Mouse (Mus musculus) retina, adult 2 months (tissue): ENCODE data around the gene Tbc1d13.
"Not testable (repeated sequence)": the region's sequence is repeated elsewhere in the genome, so short reads cannot be mapped to it uniquely, and the experiment has no call there.

Experiments
- DNase-seq: peaks from one replicate; pipeline ENCODE4 v3.0.0-alpha.2; 2012; ENCODE audit warnings: low read depth, low spot score

Gene Tbc1d13

DNA sequence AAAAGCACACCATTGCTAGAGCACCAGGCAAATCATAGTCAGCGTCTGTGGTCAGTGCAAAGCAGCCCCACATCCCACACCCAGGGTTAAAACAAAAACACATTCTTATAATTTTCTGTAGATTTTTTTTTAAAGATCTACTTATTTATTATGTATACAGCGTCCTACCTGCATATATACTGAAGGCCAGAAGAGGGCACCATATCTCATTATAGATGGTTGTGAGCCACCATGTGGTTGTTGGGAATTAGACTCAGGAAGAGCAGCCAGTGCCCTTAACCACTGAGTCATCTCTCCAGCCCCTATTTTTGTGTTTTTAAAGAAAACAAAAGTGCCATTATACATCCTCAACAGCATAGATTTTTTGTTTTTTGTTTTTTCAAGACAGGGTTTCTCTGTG is 4.8 kb upstream of the Tbc1d13 start:
- no peak for DNase-seq

DNA sequence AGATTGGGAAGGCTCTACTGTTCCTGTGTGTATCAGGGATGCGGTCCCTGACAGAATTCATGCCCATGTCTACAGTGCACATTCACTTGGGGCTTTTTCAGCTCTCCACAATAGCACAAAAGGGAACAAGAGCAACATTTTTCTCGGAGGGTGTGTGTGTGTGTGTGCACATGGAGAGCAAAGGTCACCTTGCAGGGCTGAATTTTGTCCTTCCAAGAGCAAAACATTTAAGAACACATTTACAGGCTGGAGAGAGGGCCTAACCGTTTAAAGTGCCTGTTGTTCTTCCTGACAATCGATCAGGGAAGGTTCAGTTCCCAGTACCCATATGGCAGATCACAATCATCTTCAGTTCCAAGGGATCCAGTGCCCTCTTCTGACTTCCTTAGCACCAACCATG is 3.4 kb upstream of the Tbc1d13 start:
- DNase-seq, result no peak

DNA sequence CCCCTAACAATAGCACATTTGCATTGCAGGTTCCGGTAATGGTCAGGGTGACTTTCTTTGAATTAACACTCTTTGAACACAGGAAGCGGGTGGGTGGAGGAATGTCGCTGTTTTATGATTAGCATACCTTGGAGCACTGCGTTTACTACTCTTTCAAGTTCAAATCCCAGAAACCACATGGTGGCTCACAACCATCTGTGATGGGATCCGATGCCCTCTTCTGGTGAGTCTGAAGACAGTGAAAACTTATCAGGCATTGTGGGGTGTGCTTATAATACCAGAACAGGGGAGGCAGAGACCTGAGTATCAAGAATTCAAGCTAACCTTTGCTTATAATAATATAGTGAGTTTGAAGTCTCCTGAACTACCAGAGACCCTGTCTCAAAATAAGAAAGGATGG is 2.3 kb upstream of the Tbc1d13 start:
- DNase-seq, result not testable (repeated sequence)

DNA sequence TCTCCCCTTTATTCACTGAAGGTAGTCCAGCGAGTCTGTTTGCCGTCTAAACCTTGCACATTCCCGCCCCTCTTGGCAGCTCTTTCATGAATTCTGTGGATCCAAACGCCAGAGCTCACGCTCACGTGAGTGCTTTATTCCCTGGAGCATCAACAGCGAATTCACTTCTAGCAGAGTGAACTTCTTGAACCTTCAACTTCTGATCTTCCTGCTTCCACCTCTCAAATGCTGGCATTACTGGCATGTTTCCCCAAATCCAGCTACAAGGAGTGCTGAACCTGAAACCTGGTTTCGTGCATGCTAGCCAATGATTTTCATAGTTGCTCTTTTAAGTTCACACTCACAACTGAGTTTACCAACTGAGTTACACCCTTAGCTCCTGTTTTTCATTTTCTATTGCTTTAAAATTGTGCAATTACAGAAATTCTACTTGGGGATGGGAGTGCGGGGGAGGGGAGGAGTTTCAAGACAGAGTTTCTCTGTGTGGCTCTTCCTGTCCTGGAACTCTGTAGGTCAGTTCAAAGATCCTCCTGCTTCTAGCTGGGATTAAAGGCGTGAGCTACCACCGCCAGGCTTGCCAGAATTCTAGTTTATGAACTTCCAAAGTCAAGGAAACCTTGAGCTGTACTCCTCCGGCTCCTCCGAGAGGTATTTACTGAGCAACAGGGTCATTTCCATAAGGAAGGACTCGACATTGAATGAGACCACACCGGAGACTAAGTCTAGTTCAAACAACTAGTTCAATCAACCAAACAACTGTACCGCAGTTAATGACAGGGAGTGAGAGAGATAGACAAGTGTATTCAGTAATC is 539 bp upstream of the Tbc1d13 start:
- DNase-seq, result no peak

DNA sequence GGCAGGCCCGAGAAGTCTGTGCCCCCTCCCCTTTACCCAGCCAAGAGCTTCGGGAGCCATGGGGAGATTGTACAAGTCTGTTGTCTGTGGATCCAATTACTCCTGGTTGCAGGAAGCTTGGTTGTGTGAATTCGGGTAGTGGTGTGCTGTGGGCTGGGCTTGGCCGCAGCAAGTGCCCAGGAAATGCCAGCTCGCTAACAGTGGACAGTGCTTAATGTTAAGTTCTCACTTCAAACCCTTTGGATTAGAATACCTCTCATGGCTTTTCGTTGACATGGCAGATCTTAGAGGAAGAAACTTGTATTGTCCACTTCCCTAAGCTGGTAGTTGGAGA is 799 bp downstream of the Tbc1d13 start:
- DNase-seq, result no peak

DNA sequence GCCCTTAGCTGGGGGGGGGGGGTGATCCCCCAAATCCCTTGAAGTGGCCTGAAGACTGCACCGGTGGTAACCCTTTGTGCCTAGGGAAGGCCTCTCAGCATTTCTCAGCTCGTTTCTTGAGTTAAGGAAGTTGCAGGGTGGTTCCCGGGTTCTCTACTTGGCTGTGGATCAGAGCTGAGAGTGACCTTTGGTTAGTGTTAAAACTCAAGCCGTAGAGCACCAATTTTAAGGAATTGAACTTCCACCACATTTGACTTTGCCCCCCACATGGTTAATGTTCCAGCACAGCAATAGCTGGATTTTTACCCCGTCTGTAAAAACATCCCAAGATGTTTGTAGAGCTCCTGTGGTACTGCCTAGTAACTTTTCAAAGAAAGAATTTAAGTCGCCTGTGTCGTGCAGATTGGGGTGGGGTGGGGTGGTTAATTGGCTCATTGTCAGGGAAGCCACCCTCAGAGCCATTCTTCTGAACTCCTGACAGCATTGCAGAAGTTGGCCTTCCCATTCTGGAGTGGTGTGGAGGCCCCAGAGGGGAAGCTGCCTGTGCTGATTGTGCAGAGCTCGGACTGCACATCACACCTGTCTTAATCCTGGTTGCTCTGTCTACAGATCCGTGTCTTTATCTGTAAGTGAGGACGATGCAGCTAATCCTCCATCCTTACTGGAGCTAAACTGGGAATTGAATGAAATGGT is 1.5 kb downstream of the Tbc1d13 start:
- no peak for DNase-seq

DNA sequence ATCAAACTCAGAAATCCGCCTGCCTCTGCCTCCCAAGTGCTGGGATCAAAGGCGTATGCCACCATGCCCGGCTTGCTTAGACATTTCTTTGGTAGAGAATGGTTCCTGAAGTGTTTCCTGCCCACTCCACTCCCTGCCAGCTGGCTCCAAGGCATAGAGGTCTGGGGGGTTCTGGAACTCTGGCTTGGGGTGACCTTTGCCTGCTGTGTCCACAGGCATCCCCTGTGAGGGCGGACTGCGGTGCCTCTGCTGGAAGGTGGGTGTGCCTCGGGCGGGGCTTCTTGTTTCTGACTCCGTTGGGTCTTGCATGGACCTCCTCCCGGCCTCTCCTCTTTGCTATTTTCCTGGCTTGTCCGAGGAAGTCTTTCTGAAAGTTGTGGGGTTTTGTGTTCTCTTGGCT is 2.9 kb downstream of the Tbc1d13 start:
- DNase-seq, result no peak

DNA sequence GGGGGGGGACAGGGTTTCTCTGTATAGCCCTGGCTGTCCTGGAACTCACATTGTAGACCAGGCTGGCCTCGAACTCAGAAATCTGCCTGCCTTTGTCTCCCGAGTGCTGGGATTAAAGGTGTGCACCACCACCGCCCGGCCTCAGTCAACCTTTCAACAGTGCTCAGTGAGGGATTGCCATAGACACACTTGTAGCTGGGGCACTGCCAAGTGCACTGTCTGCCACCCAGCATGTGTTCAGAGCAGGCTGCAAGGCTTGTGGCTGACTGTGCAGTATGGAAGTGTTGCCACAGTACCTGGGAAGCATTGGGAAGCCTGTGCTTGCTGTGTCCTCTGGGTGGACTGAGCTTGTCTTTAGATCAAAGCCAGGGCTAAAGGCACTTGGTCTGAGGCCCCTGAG is 6.5 kb downstream of the Tbc1d13 start:
- not testable (repeated sequence) for DNase-seq

DNA sequence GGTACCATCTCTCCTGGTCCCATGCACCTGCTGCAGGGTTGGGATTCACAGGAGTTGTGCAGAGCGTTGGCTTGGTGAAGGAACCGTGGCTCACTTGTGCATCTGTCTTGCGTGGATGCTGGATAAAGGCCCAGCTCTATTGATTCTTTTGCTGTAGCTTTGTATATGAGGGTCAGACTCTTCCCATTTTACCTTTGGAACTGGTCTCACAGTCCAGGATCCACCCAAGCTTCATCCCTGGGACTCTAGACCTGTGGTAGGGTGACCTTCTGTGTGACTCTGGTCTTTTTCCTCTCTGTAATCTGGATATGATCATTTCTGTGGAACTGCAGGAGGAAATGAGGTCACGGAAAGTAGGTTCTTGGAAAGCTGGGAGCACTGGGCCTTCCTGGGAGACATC is 10.9 kb downstream of the Tbc1d13 start:
- no peak for DNase-seq

DNA sequence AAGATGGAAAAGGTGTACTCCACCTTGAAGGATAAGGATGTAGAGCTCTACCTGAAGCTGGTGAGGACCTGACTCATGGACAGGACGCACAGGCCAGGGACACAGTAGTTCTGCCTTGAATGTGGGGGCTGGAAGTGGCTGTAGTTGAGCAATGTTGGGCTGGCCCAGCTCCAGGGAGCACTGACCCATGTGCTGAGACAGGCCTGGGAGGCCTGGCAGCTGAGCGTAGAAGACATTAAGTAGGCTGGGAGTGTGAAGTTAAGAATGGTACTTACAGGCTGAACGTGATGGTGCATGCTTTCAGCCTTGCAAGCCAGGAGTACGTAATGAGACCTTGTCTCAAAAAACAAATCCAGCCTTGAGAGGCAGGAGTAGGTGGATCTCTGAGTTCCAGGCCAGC is 13.9 kb downstream of the Tbc1d13 start:
- DNase-seq, result no peak

DNA sequence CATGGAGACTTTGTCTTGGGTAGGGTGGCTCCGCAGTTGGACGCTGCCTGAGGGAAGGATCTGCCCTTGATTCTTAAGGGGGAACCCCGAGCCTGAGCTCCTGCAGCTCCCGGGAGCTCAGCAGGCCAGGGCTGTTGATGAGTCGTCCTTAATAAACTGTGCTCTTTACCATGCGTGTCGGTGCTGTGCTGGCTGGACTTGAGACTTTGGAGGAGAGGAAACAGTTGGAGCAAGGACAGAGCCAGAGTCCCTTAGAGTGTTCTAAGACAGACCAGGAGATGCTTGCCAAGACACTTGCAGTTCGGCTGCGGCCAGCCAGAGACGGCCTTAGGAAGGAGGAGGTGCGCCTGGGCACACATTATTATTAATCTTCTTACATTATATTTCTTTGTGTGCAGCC is 18.3 kb downstream of the Tbc1d13 start:
- DNase-seq, result no peak

DNA sequence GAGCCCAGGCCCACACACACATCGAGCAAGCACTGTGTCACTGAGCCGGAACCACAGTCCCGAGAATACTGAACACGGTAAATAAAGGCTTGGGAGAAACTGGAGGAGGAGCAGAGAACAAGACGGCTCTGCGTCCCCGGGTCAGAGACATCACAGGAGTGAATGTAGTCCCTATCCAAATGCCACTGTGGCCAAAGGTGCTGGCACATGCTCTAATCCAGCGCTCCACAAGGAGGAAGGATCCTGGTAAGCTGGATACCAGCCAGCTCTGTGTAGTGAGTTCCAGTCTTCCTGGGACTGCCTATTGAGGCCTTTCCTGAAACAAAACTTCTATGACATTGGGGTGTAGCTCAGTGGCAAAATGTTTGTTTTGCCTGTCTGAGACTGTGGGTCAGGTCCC is 19.1 kb downstream of the Tbc1d13 start:
- DNase-seq, result no peak

DNA sequence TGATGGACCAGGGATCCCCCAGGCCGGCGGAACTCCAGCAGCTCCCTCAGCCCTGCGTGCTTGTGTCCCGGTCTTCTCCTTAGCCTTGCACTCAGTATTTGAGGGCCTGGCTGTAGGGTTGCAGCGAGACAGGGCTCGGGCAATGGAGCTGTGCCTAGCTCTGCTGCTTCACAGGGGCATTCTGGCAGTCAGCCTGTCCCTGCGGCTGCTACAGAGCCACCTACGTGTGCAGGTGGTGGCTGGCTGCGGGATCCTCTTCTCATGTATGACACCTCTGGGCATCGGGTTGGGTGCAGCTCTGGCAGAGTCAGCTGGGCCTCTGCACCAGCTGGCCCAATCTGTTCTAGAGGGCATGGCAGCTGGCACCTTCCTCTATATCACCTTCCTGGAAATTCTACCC is 26.3 kb downstream of the Tbc1d13 start:
- not testable (repeated sequence) for DNase-seq

DNA sequence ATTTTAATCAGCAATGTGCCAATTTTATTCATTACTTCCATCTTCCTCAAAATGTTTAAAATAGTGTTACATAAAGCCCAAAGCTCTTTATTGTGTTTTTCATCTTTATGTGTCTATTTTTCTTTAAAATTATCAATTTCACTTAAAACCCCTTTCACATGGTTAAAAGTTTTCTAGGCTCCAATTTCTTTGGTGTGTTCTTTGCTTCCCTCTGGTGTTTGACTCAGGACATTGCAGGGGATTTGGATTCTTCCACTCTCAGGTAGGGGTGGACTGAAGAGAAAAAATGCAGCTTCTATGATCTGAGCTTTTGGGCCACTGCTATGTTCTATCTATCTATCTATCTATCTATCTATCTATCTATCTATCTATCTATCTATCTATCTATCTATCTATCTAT is 28.3 kb downstream of the Tbc1d13 start:
- DNase-seq, result peak; percentile 39

DNA sequence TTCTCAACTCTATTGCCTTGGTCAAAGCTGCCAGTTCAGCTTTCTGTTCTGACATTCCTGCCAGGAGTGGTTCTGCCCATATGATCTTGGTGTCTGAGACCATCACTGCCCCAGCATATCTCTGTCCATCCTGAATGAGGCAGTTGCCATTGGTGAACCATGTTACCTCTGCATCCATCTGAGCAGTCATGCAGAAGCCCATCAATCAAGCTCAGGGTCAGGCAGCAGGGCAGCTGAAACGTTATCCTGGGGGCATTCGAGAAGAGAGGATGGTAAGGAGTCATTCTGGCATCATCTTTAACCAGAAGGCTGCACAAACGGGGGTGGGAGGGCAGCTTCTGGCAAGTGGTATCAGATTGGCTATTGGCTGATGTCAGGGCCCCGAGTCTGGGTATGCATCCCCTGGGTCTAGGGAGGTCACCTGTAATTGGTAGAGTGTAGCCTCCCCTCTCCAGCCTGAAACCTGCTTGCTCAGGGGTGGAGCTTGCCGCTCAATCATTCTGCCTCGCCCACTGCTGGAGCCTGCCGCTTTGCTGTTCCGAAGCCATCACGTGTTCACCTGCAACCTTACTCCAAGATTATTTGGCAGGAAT is 30.9 kb downstream of the Tbc1d13 start:
- DNase-seq, result no peak

DNA sequence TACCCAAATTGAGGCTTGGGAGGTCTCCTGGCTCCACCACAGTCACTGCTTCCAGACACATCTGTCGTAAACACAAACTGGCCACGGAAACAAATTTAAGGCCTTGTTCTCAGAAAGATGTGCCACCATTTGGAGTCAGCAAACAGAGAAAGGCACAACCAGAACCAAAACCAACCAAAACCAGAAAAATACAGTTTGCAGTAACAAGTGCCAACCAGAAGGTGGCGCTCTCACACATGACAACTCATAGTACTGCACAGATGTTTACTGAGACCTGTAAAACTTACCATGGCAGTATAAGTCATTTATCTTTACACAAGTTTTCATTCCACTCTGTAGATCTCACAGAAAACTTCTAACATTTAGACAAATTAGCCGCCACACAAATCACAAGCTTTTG is 33.1 kb downstream of the Tbc1d13 start:
- DNase-seq, result no peak

DNA sequence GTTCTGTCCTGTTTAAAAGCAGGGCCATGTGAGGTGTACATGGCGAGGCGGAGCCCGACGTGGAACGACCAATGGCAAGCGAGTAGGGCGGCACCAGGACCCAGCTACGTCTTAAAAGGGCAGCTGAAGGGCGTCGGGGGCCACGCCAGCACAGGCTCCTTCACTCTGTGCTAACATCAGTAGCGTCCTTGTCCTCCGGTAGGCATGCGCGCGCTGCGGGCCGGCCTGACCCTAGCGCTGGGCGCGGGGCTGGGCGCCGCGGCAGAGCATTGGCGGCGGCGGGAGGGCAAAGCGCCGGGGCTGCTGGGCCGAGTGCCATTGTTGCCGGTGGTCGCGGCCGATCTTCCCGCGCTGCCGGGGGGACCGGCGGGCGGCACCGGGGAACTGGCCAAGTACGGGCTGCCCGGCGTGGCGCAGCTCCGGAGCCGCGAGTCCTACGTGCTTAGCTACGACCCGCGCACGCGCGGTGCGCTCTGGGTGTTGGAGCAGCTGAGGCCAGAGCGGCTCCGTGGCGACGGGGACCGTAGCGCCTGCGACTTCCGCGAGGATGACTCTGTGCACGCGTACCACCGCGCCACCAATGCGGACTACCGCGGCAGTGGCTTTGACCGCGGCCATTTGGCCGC is 37.9 kb downstream of the Tbc1d13 start, which contains the start of gene Endog:
Endog (plus strand) TSS at position 123 of the 626 bp plus-strand sequence.
- peak; percentile 69 for DNase-seq

DNA sequence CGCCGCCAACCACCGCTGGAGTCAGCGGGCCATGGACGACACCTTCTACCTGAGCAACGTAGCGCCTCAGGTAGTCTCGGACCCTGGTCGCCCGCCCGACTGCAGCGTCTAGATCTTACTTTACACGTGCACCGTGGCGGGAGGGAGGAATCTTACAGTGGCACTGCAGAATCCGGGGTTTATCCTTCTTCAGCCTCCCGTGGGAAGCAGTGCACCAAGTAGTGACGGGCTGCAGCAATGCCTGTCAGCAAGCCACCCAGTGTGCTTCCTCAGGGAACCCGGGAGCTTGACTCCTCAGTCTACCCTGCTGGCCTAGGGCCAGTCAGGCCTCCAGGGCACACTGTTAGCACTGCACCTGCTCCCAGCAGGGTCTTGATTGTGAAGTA is 38.4 kb downstream of the Tbc1d13 start:
- no peak for DNase-seq

DNA sequence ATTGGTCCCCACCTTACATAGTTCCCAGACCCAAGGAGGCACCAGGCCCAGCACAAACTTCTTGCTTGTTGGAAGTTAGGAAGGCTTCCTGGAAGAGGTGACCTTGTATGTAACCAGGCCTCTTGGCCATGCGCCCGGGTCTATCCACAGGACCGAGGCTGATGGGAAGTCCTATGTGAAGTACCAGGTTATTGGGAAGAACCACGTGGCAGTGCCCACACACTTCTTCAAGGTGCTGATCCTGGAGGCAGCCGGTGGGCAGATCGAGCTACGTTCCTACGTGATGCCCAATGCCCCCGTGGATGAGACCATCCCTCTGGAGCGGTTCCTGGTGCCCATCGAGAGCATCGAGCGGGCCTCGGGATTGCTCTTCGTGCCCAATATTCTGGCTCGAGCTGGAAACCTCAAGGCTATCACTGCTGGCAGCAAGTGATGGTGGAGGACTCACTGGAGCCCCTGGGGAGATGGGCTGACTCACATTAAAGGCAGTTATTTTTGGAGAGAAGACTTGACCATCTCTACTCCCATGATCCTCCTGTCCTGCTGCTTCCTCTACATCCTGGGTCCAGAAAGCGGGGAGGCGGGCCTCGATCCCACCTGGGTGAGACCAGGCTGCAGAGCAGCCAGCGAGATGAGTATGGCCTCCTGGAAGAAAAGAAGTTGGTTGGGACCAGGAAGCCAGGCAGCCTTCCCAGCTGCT is 40.1 kb downstream of the Tbc1d13 start:
- no peak for DNase-seq

DNA sequence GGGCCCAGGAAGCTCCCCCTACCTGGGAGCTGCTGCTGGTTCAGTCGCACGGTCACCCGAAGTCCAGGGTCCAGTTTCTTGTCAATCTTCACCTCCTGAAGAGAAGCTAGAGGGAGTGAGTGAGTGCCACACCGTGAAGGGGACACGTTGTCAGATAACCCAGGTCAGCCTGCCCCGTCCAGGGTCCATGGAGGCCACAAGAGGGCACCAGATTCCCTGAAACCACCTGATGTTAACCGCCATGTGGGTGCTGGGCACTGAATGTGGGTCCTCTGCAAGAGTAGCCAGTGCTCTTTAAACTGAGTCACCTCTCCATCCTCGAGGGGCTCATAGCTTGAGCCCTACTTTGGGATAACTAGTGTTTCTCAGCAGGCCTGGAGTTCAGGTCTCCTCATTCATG is 42.4 kb downstream of the Tbc1d13 start:
- no peak for DNase-seq

DNA sequence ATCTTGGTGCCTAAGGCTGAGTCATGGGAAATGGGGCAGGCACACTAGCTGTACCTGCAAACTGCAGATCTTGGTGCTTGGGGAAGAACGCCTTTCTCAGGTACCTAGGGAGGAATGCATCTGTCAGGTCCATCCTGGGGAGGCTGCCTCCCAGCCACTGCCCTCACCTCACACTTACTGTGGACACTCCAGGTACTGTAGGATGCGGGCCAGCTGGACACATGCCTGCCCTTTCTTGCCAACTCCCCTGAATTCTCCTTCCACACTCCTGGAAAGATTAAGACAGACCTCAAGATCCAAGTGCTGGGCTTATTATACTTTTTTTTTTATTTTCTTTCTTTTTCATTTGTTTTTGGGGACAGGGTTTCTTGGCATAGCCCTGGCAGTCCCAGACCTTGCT is 43.0 kb downstream of the Tbc1d13 start:
- no peak for DNase-seq
